Mouse (Mus musculus) myocyte (in vitro differentiated cells): ENCODE results near the gene Abhd14a.

Experiments
- CEBPB ChIP-seq: IDR thresholded peaks from 2 replicates; pipeline ENCODE4 v1.6.1; 2011; ENCODE audit warnings: mild to moderate bottlenecking, moderate library complexity; ENCODE audit not compliant: poor library complexity, insufficient read depth, severe bottlenecking
- E2F4 ChIP-seq: IDR thresholded peaks from one replicate; pipeline ENCODE4 v1.6.1; 2011; ENCODE audit warnings: mild to moderate bottlenecking, control low read depth, moderate library complexity; ENCODE audit not compliant: insufficient read depth
- MYOD1 ChIP-seq, 3 experiments: IDR thresholded peaks; one replicate each; pipeline ENCODE4 v1.6.1; 2011; ENCODE audit warnings: control low read depth in 2 of 3, low read depth in 2 of 3, mild to moderate bottlenecking in 2 of 3, moderate library complexity in 1 of 3; ENCODE audit not compliant: insufficient read length in 2 of 3, control insufficient read depth in 1 of 3
- MYOG ChIP-seq, 3 experiments: IDR thresholded peaks; one replicate each; pipeline ENCODE4 v1.6.1; 2011; ENCODE audit warnings: control low read depth in 2 of 3, low read depth in 2 of 3, mild to moderate bottlenecking in 2 of 3; ENCODE audit not compliant: insufficient read length in 2 of 3, control insufficient read depth in 1 of 3, insufficient read depth in 1 of 3
- POLR2A ChIP-seq: IDR thresholded peaks from one replicate; pipeline ENCODE4 v1.6.1; 2011; ENCODE audit warnings: low read depth, mild to moderate bottlenecking, control low read depth, moderate library complexity; ENCODE audit not compliant: insufficient read length
- REST ChIP-seq: IDR thresholded peaks from one replicate; pipeline ENCODE4 v1.6.1; 2011; ENCODE audit warnings: mild to moderate bottlenecking, control low read depth, moderate library complexity; ENCODE audit not compliant: insufficient read depth, insufficient read length
- SRF ChIP-seq: IDR thresholded peaks from one replicate; pipeline ENCODE4 v1.6.1; 2011; ENCODE audit warnings: low read depth; ENCODE audit not compliant: control insufficient read depth, insufficient read length
- TCF12 ChIP-seq: IDR thresholded peaks from one replicate; pipeline ENCODE4 v1.6.1; 2011; ENCODE audit warnings: mild to moderate bottlenecking, control low read depth; ENCODE audit not compliant: poor library complexity, insufficient read depth, severe bottlenecking
- TCF3 ChIP-seq: IDR thresholded peaks from one replicate; pipeline ENCODE4 v1.6.1; 2011; ENCODE audit warnings: low read depth, control low read depth; ENCODE audit not compliant: insufficient read length
- USF1 ChIP-seq: IDR thresholded peaks from one replicate; pipeline ENCODE4 v1.6.1; 2011; ENCODE audit warnings: low read depth, mild to moderate bottlenecking, control low read depth, moderate library complexity

- TF ChIP-seq MYOD1 (IDR thresholded peaks at IDR 0.05; ENCODE audit: control insufficient read depth in 1 of 3, insufficient read length in 2 of 3, low read depth in 2 of 3) (no peak), TCF3 (no peak), E2F4 (no peak), POLR2A (peak; percentile 32), USF1 (no peak), CEBPB (no peak), TCF12 (no peak), REST (no peak), SRF (no peak), MYOG (IDR thresholded peaks at IDR 0.05; ENCODE audit: control insufficient read depth in 1 of 3, insufficient read depth in 1 of 3, insufficient read length in 2 of 3, low read depth in 2 of 3) (no peak)
Measured at GRCm38 (mm10) chr9:106462430-106462800, 14.9 kb upstream of the Abhd14a start.
